Mouse (Mus musculus) brain, embryonic 14.5 days (tissue): ENCODE data around the gene Chp2. TPM values are rescaled to one million over a fixed set of nuclear protein-coding genes. Genes with fewer than 3 reads are reported as not detected.

Source experiments
- DNase-seq: peaks from one replicate; pipeline ENCODE4 v3.0.0-alpha.2; 2011; ENCODE audit warnings: low read depth
- CTCF ChIP-seq: fragments of 200-500 bp; IDR thresholded peaks from 2 replicates; pipeline ENCODE4 v1.5.1; 2012; ENCODE audit warnings: inconsistent platforms, mild to moderate bottlenecking, moderate library complexity, borderline replicate concordance; ENCODE audit not compliant: insufficient read depth, insufficient read length; ENCODE audit errors: extremely low read depth
- POLR2A ChIP-seq: fragments of 200-500 bp; IDR thresholded peaks from 2 replicates; pipeline ENCODE4 v1.6.1; 2012; ENCODE audit warnings: mild to moderate bottlenecking, inconsistent platforms, borderline replicate concordance; ENCODE audit not compliant: poor library complexity, insufficient read depth, insufficient read length, severe bottlenecking; ENCODE audit errors: extremely low read depth
- polyA plus RNA-seq: library from polyadenylated mRNA; depleted of rRNA; stranded (reverse); fragments of >200 nt; gene quantifications from 2 replicates; pipeline ENCODE4 v1.2.3, GENCODE M21; 2012; rRNA removed

Chp2 gene
- polyA plus RNA-seq, 1 experiment: 1.9 TPM

- no peak for TF ChIP-seq CTCF
- TF ChIP-seq POLR2A: no peak
Observed at GRCm38 (mm10) chr7:122247254-122247864, 28.1 kb downstream of the Chp2 start.

GRCm38 (mm10) chr7:122249321-122249821 is 30.1 kb downstream of the Chp2 start:
- TF ChIP-seq POLR2A (no peak), CTCF (no peak)
- no peak for DNase-seq

More at GRCm38 (mm10) chr7:122247254-122247864, 28.1 kb downstream of the Chp2 start:
- no peak for DNase-seq

DNA sequence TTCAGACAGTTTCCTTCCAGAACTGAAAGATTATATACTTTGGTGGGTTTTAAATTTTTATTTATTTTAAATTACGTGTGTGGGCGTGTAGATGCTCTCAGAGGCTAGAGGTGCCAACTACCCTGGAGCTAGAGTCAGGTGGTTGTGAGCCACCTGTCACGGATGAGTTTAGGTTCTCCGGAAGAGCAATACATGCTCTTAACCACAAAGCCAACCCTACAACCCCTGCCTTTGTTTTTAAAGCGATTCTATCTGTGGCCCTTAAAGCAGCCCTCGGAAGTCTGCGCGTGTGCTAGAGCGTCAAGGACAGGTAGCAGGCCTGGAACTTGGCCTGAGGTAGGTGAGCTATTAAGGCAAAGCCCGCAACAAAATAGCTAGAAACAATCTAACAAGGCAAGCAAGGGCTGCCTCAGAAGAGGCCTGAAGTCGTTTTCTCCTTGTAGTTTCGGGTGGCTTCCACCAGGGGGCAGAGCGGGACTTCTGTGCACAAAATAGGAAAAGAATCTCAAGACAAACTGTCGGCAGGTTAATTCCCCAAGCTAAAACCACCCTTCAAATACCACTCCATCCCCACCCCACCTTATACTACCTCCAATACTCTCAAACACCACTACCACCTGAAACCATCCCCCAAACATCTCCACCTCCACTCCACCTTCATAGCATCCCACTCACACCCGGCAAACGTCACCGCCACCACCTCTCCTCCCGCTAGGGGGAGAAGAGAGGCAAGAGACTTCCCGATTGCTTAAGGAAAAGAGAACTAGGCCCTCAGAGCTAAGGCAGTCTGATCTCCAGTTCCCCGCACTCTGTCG is 32.1 kb downstream of the Chp2 start:
- DNase-seq: peak; percentile 86
- TF ChIP-seq CTCF (peak; percentile 74), POLR2A (no peak)

DNA sequence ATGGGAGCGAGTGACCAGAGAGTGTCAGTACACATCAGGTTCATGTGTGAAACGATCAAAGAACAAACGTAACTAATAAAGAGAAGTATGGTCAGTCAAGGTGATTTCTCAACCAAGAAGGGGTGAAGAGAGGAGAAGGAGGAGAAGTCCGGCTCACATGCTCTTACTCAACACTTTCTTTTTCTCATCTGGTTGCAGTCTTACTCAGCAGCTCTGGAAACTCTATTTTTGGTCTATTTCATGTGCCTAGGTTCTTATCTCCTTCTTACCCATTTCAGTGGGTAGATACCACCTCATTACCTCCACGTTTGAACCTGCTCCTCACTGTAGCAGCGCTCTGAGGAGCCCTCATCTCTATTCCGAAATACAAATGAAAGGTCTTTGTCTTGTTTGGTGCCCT is 37.4 kb downstream of the Chp2 start:
- no peak for TF ChIP-seq CTCF
- no peak for TF ChIP-seq POLR2A
- no peak for DNase-seq

DNA sequence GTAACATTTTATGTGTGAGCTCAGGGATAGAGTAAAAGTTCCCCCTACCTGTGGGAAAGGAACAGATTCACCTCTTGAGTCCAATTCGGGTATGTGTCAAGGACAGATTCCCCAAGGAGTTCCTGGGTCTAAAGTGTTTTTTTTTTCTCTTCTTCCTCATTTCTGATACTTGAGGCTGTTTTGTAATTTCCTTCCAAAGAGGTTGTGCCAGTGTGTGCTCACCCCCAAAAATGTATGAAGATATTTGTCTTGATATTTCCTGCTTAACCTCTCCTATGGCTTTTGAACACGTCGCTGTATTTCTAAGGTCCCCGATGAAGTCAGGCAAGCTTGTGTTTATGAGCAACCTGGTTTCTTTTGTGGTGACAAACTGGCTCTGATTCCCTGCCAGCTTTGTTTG is 39.2 kb downstream of the Chp2 start:
- no peak for DNase-seq
- TF ChIP-seq POLR2A (no peak), CTCF (no peak)

DNA sequence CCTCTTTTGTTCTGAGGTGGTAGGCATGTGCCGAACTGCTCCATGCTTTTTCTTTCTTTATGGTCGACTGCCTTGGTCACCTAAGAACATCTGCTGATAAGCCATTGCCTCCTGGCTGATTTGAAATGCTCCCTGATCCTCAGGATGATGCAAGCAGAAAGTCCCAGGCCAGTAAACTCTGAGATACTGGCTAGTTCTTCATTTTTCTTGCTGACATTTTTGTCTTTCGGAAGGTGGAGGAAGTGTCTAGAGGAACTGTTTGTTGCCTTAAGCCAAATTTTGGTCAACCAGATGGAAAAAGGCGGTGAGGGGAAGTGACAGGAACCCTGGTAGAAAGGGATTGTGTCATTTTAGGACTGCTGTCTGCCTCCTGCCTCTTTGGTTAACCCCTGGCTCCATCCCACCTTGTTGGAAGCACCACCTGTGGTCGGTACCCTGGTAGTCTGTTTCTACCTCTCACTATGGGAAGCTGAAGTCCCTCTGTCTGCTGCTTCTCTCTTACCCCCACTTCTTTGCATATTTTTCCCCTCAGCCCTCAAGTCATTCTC is 40.8 kb downstream of the Chp2 start:
- DNase-seq: no peak
- TF ChIP-seq CTCF (no peak), POLR2A (no peak)

- no peak for TF ChIP-seq POLR2A
- TF ChIP-seq CTCF: no peak
- no peak for DNase-seq
Observed at GRCm38 (mm10) chr7:122268983-122269486, 49.7 kb downstream of the Chp2 start.

GRCm38 (mm10) chr7:122272334-122272733 is 53.0 kb downstream of the Chp2 start:
- TF ChIP-seq CTCF (no peak), POLR2A (no peak)
- DNase-seq: no peak

Other genes with a start within 250 kb of the Chp2 start
- gene Cog7, start 237.8 kb upstream of the Chp2 start, polyA plus RNA-seq: 12.4 and 18.3 TPM in 2 replicates
- 83.7 and 101 TPM in 2 replicates for gene Gga2, start 198.3 kb upstream of the Chp2 start, polyA plus RNA-seq
- gene Ubfd1, start 152.3 kb upstream of the Chp2 start, polyA plus RNA-seq: 77.7 and 89.6 TPM in 2 replicates
- gene Ears2, start 152.2 kb upstream of the Chp2 start, polyA plus RNA-seq: 9.8 and 11.0 TPM in 2 replicates
- 127 and 146 TPM in 2 replicates for gene Ndufab1, start 117.6 kb upstream of the Chp2 start, polyA plus RNA-seq
- 4.7 and 7.4 TPM in 2 replicates for gene Palb2, start 86.5 kb upstream of the Chp2 start, polyA plus RNA-seq
- 128 and 138 TPM in 2 replicates for gene Dctn5, start 86.5 kb upstream of the Chp2 start, polyA plus RNA-seq
- 28.6 and 40.6 TPM in 2 replicates for gene Plk1, start 60.1 kb upstream of the Chp2 start, polyA plus RNA-seq
- 1.8 and 1.9 TPM in 2 replicates for gene Ern2, start 33.3 kb upstream of the Chp2 start, polyA plus RNA-seq
- gene Prkcb, start 69.3 kb downstream of the Chp2 start, polyA plus RNA-seq: 44.9 and 74.2 TPM in 2 replicates